Mouse (Mus musculus): Measurements from ENCODE around the gene Vwf.

GRCm38 (mm10) chr6:125552760-125553159 lies 6.2 kb downstream of the Vwf start:
- TF ChIP-seq CTCF (IDR thresholded peaks at IDR 0.05; ENCODE audit: borderline replicate concordance, insufficient read depth, low read depth, low read length), result no peak
- TF ChIP-seq POLR2A (IDR thresholded peaks at IDR 0.05; ENCODE audit: borderline replicate concordance, insufficient read depth, low read length), result no peak
